Mouse (Mus musculus): ENCODE measurements around the gene Rapgef1. TPM values are rescaled to one million over a fixed set of nuclear protein-coding genes. Genes with fewer than 3 reads are reported as not detected.
A peak's percentile ranks its signal among the peaks of the same experiment; 100 is the strongest.

The Rapgef1 gene
- polyA plus RNA-seq, 1 experiment from 2014 or later: 19.9 TPM

DNA sequence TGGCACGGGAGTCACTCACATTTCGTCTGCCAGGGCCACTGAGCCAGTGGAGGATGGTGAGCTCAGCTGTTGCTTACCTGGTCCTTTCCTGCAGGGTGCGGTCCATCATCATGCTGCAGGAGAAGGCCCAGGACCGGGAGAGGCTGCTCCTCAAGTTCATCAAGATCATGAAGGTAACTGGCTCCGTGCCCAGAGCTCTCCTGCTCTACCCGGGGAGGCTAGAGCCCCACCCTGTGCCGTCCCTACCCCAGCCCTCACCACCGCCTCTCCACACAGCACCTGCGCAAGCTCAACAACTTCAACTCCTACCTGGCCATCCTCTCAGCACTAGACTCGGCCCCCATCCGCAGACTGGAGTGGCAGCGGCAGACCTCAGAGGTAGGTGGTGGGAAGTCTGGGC, 116.2 kb downstream of the Rapgef1 start:
- Histone ChIP-seq H3K27ac (no peak overlapping the region), H3K4me1 (replicated peaks; ENCODE audit: control insufficient read depth, insufficient read depth, low read length) (no peaks in the 10 kb centered on the region), H3K9ac (no peak overlapping the region), H3K4me2 (replicated peaks) (no peak overlapping the region), H3K27me3 (ENCODE audit: control insufficient read depth, insufficient read depth, low read length) (no peaks in the 10 kb centered on the region), H3K9me3 (ENCODE audit: control insufficient read depth, low read length) (no peaks in the 10 kb centered on the region), H3K4me3 (replicated peaks; ENCODE audit: low read length) (no peak overlapping the region), H3K36me3 (replicated peaks; ENCODE audit: control insufficient read depth, insufficient read depth) (peaks cover 91% of the 10 kb centered on the region)
- ATAC-seq (ENCODE audit: low FRiP score) (no peak), DNase-seq (ENCODE audit: low spot score) (no peak)
- WGBS: 96% methylated on average over 12 of the region's 12 CpGs

DNA sequence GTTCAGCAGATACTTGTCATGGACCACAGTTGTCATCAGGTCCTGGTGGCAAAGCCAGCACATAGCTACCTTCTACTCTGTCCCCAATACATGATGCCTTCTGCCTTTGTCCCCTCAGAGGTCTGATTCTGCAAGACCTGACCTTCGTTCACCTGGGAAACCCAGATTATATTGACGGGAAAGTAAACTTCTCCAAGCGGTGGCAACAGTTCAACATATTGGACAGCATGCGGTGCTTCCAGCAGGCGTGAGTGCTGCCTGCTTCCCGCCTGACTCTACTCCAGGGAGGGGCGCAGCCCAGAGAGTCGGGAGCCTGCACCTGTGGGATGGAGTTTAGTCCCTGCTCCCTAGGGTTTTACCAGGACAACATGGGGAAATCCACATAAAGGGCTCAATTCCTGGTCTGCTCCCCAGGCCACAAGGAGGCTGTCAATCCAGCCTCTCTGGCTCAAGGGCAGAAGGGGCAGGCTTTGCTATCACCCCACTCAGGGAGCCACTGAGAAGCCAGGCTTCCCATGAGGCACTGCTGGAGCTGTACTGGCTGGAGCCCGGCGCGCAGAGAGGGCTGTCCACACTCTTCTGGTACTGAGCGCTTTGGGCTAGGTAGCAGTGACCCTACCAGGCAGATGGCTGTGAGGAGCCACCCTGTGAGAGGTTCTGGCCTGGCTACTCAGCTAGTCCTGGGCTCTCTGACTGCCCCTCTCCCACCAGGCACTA, 117.8 kb downstream of the Rapgef1 start:
- no peak for DNase-seq (ENCODE audit: low spot score)
- Histone ChIP-seq H3K9ac (no peak overlapping the region), H3K27ac (no peak overlapping the region), H3K4me1 (replicated peaks; ENCODE audit: control insufficient read depth, insufficient read depth, low read length) (no peaks in the 10 kb centered on the region), H3K4me3 (replicated peaks; ENCODE audit: low read length) (no peak overlapping the region), H3K9me3 (ENCODE audit: control insufficient read depth, low read length) (no peaks in the 10 kb centered on the region), H3K4me2 (replicated peaks) (no peak overlapping the region), H3K27me3 (ENCODE audit: control insufficient read depth, insufficient read depth, low read length) (no peaks in the 10 kb centered on the region), H3K36me3 (replicated peaks; ENCODE audit: control insufficient read depth, insufficient read depth) (peaks cover 79% of the 10 kb centered on the region)
- ATAC-seq (ENCODE audit: low FRiP score): no peak
- WGBS: 92% methylated on average over 12 of the region's 12 CpGs

DNA sequence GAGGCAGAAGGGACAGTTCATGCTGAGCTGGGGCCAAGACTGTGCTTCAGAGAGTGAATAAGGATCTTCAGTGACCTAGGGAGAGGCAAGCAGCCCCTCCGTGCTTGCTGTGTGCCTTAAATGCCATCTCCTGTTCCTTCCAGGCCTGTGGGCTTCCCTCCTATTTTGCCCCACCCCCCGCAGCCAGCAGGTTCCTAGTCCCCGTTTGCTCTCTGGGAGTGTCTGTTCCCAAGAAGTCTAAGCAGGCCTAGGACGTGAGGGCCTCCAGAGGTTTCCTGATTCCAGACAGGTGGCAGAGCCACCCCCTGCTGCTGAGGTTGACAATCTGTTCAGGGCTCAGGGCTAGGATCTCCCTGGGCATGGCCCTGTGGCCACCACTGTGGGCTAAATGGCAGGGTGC, 119.3 kb downstream of the Rapgef1 start:
- Histone ChIP-seq H3K27ac (no peak overlapping the region), H3K4me2 (replicated peaks) (no peak overlapping the region), H3K9me3 (ENCODE audit: control insufficient read depth, low read length) (no peaks in the 10 kb centered on the region), H3K4me1 (replicated peaks; ENCODE audit: control insufficient read depth, insufficient read depth, low read length) (no peaks in the 10 kb centered on the region), H3K27me3 (ENCODE audit: control insufficient read depth, insufficient read depth, low read length) (no peaks in the 10 kb centered on the region), H3K9ac (no peak overlapping the region), H3K4me3 (replicated peaks; ENCODE audit: low read length) (no peak overlapping the region), H3K36me3 (replicated peaks; ENCODE audit: control insufficient read depth, insufficient read depth) (peaks cover 65% of the 10 kb centered on the region)
- no peak for DNase-seq (ENCODE audit: low spot score)
- no peak for ATAC-seq (ENCODE audit: low FRiP score)
- 76% methylated on average over 4 of the region's 4 CpGs for WGBS

DNA sequence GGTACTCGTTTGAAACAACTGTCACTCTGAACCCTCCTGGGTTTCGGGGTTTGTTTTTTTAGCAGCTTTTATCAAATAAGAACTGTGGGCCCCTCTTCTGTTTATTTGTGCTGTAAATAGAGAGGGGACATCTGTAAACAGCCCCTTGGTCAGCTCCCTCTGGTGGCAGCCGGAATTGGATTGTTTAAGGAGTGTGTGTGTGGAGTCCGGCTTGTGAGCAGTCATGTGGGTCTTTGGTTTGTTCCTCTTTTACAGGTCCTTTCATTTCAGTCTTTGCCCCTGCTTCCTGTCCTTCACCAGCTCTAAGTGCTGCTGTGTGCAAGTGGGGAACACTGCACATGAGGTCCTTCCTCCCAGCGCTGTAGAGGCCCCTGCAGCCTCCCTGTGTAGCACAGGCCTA, 119.8 kb downstream of the Rapgef1 start:
- Histone ChIP-seq H3K27ac (no peak overlapping the region), H3K4me1 (replicated peaks; ENCODE audit: control insufficient read depth, insufficient read depth, low read length) (no peaks in the 10 kb centered on the region), H3K27me3 (ENCODE audit: control insufficient read depth, insufficient read depth, low read length) (no peaks in the 10 kb centered on the region), H3K4me2 (replicated peaks) (no peak overlapping the region), H3K36me3 (replicated peaks; ENCODE audit: control insufficient read depth, insufficient read depth) (peaks cover 59% of the 10 kb centered on the region), H3K9me3 (ENCODE audit: control insufficient read depth, low read length) (no peaks in the 10 kb centered on the region), H3K4me3 (replicated peaks; ENCODE audit: low read length) (no peak overlapping the region), H3K9ac (no peak overlapping the region)
- no peak for ATAC-seq (ENCODE audit: low FRiP score)
- no peak for DNase-seq (ENCODE audit: low spot score)
- WGBS: 78% methylated on average over 5 of the region's 5 CpGs

DNA sequence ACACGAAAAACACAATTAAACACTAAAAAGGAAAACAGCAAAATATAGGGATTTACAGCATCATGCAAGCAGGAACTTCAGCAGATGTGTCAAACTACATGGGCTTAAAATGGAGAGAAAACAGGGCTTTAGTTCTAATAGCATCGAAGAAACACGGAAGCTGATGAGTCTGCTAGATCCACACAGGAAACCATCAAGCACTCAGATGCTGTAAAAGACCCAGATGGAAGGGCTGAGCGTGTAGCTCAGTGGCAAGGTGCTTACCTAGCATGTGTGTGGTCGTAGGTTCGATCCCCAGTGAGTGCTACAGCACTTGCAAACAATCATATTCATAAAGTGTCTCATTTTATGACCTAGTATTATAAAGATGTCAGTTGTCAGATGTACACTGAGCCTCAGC, 121.7 kb downstream of the Rapgef1 start:
- DNase-seq (ENCODE audit: low spot score): no peak
- Histone ChIP-seq H3K27me3 (ENCODE audit: control insufficient read depth, insufficient read depth, low read length) (peaks cover under 1% of the 10 kb centered on the region; the same call in 1 of the 2 replicates), H3K4me3 (replicated peaks; ENCODE audit: low read length) (no peak overlapping the region), H3K4me1 (replicated peaks; ENCODE audit: control insufficient read depth, insufficient read depth, low read length) (no peaks in the 10 kb centered on the region), H3K27ac (no peak overlapping the region), H3K9me3 (ENCODE audit: control insufficient read depth, low read length) (no peaks in the 10 kb centered on the region), H3K4me2 (replicated peaks) (no peak overlapping the region), H3K9ac (no peak overlapping the region), H3K36me3 (replicated peaks; ENCODE audit: control insufficient read depth, insufficient read depth) (peaks cover 43% of the 10 kb centered on the region)
- WGBS: 91% methylated on average over 6 of the region's 6 CpGs
- ATAC-seq (ENCODE audit: low FRiP score): no peak

DNA sequence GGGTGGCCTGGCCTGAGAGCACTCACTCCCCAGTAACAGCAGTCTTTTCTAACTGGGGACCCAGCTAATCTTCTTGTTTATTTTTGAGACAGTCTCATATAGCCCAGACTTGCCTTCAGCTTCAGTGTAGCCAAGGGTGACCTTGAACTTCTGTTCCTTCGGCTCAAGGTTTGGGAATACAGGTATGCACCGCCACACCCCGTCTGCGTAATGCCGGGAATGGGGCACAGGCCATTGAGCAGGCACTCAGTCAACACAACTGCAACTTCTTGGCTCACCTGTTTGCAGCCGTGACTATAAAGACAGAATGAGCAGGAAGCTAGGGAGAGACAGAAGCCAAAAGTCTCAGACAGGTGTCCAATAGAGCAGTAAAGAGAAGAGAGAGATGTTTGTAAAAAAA, 124.7 kb downstream of the Rapgef1 start:
- no peak for DNase-seq (ENCODE audit: low spot score)
- Histone ChIP-seq H3K4me2 (replicated peaks) (no peak overlapping the region), H3K27ac (no peak overlapping the region), H3K36me3 (replicated peaks; ENCODE audit: control insufficient read depth, insufficient read depth) (peaks cover 13% of the 10 kb centered on the region), H3K4me3 (replicated peaks; ENCODE audit: low read length) (no peak overlapping the region), H3K4me1 (replicated peaks; ENCODE audit: control insufficient read depth, insufficient read depth, low read length) (no peaks in the 10 kb centered on the region), H3K9ac (no peak overlapping the region), H3K9me3 (ENCODE audit: control insufficient read depth, low read length) (no peaks in the 10 kb centered on the region), H3K27me3 (ENCODE audit: control insufficient read depth, insufficient read depth, low read length) (peaks cover 18% of the 10 kb centered on the region)
- WGBS: 97% methylated on average over 6 of the region's 6 CpGs
- ATAC-seq (ENCODE audit: low FRiP score): no peak

DNA sequence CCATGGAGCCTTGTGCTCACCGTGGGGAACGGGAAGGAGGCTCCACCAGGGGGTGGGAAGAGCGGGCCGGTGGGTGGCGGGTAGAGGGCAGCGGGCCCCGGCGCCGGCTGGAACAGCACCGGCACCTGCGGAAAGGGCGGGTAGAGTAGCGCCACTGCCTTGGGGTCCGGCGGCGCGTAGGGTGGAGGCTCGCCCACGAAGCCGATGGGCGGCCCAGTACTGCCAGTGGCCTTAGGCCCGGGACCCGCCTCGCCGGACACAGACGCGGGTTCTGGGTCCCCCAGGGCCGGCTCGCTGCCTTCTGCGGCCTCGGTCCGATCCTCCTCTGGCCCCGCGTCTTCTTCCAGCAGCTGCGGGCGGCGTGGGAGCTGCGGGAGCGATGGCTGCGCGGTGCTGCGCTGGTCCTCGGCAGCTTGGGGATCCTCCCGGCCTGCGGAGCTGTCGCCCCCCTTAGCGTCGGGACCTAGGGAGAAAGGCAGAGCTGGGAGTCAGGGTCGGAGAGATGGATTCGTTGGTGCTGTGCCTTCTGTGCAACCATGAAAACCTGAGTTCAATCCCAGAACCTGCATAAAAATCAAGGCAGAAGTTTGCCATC, 127.8 kb downstream of the Rapgef1 start:
- H3K4me1 ChIP-seq (replicated peaks; ENCODE audit: control insufficient read depth, insufficient read depth, low read length): no peaks in the 10 kb centered on the region
- H3K27ac ChIP-seq: no peak overlapping the region
- H3K4me3 ChIP-seq (replicated peaks; ENCODE audit: low read length): peak overlapping the region; percentile 35
- H3K9ac ChIP-seq: peak overlapping the region; percentile 58
- peak overlapping the region; percentile 79 for H3K4me2 ChIP-seq (replicated peaks)
- no peak for ATAC-seq (ENCODE audit: low FRiP score)
- no peak for DNase-seq (ENCODE audit: low spot score)
- no peaks in the 10 kb centered on the region for H3K36me3 ChIP-seq (replicated peaks; ENCODE audit: control insufficient read depth, insufficient read depth)
- H3K27me3 ChIP-seq (ENCODE audit: control insufficient read depth, insufficient read depth, low read length): peaks cover 45% of the 10 kb centered on the region
- no peaks in the 10 kb centered on the region for H3K9me3 ChIP-seq (ENCODE audit: control insufficient read depth, low read length)
- WGBS: 5% methylated on average over 50 of the region's 50 CpGs

DNA sequence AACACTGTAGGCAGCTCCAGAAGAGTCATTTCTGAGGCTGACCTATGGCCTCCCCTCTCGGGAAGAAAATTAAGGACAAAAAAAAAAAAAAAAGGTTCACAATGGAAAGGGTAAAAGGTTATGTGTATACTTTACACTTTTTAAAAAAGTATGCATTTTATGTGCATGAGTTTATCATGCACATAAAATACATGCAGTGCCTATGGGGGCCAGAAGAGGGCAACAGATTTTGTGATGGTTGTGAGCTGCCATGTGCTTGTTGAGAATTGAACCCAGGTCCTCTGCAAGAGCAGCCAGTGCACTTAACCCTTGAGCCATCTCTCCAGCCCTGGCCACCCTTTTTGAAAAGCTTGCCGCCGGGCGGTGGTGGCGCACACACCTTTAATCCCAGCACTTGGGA, 128.3 kb downstream of the Rapgef1 start:
- WGBS: 43% methylated on average over 5 of the region's 5 CpGs
- H3K4me1 ChIP-seq (replicated peaks; ENCODE audit: control insufficient read depth, insufficient read depth, low read length): no peaks in the 10 kb centered on the region
- no peak overlapping the region for H3K4me3 ChIP-seq (replicated peaks; ENCODE audit: low read length)
- ATAC-seq (ENCODE audit: low FRiP score) (no peak), DNase-seq (ENCODE audit: low spot score) (no peak)
- no peak overlapping the region for H3K27ac ChIP-seq
- H3K27me3 ChIP-seq (ENCODE audit: control insufficient read depth, insufficient read depth, low read length): peaks cover 51% of the 10 kb centered on the region
- H3K9ac ChIP-seq: no peak overlapping the region
- H3K36me3 ChIP-seq (replicated peaks; ENCODE audit: control insufficient read depth, insufficient read depth): no peaks in the 10 kb centered on the region
- no peaks in the 10 kb centered on the region for H3K9me3 ChIP-seq (ENCODE audit: control insufficient read depth, low read length)
- peak overlapping the region; percentile 79 for H3K4me2 ChIP-seq (replicated peaks)

DNA sequence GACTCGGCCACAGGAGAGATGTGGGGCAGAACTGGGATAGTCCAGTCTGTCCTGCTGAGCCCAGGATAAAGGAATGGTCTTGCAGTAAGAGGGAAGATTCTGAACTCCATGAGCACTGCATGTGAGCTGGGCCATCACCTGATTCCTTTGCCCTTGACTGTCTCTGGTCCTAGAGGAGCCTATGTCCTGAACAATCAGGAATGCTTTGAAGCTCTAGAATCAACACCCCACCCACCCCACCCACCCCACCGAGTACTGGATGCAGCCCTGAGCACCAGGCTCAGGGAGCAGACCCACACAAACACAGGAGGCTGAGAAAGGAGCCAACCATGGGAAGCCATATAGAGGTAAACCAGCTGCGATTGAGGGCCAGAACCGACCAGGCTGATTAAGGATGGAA, 129.0 kb downstream of the Rapgef1 start:
- no peaks in the 10 kb centered on the region for H3K36me3 ChIP-seq (replicated peaks; ENCODE audit: control insufficient read depth, insufficient read depth)
- no peak overlapping the region for H3K9ac ChIP-seq
- ATAC-seq (ENCODE audit: low FRiP score) (no peak), DNase-seq (ENCODE audit: low spot score) (no peak)
- H3K4me3 ChIP-seq (replicated peaks; ENCODE audit: low read length): no peak overlapping the region
- no peaks in the 10 kb centered on the region for H3K9me3 ChIP-seq (ENCODE audit: control insufficient read depth, low read length)
- 82% methylated on average over 4 of the region's 4 CpGs for WGBS
- no peak overlapping the region for H3K27ac ChIP-seq
- H3K27me3 ChIP-seq (ENCODE audit: control insufficient read depth, insufficient read depth, low read length): peaks cover 54% of the 10 kb centered on the region
- H3K4me2 ChIP-seq (replicated peaks): no peak overlapping the region
- no peaks in the 10 kb centered on the region for H3K4me1 ChIP-seq (replicated peaks; ENCODE audit: control insufficient read depth, insufficient read depth, low read length)
